In genomic region chr13:9764646-9765536, GRCm38 (mm10) we compare ENCODE assay signal across 8 mouse cellular contexts. TPM values are rescaled to one million over a fixed set of nuclear protein-coding genes. Genes with fewer than 3 reads are reported as not detected.
DNase-seq lines count a peak whose midpoint lies in the region; ATAC-seq lines count a peak whose summit lies in the region.

Gene Zmynd11, minus strand, starts transcription at chr13:9765330.

- peak within 1 kb of the TSS; percentile 97 for H3K4me3 ChIP-seq in hindbrain, embryonic 12.5 days

- H3K36me3 ChIP-seq in hindbrain, embryonic 12.5 days = no peaks in the 10 kb centered on the region

- peaks cover 38% of the 10 kb centered on the region for H3K4me1 ChIP-seq in hindbrain, embryonic 12.5 days

- peak within 1 kb of the TSS; percentile 98 for H3K9ac ChIP-seq in hindbrain, embryonic 12.5 days

- H3K4me2 ChIP-seq in hindbrain, embryonic 12.5 days (replicated peaks) = peak within 1 kb of the TSS; percentile 66

- H3K27ac ChIP-seq in hindbrain, embryonic 12.5 days = peak within 1 kb of the TSS; percentile 100

- no peaks in the 10 kb centered on the region for H3K9me3 ChIP-seq in hindbrain, embryonic 12.5 days (replicated peaks)

- ATAC-seq in hindbrain, embryonic 12.5 days (ENCODE audit: low FRiP score) = peak; percentile 89

- peak; percentile 73 for DNase-seq in NIH3T3 (ENCODE audit: low read depth)
- DNase-seq in cerebellum, adult 9-11 months = peak; percentile 72
- peak; percentile 31 to 34 for DNase-seq in frontal cortex, postnatal 25 days (ENCODE audit: low spot score in 2 of 2)
- DNase-seq in layer of hippocampus, postnatal 25 days (ENCODE audit: extremely low spot score in 1 of 2, low spot score in 1 of 2) = peak; percentile 39 to 61
- peak; percentile 25 for DNase-seq in lung, postnatal 36 days
- DNase-seq in retina, embryonic 14.5 days (ENCODE audit: low spot score) = peak; percentile 73
- DNase-seq in thymus, postnatal 36 days = peak; percentile 63 to 64

- under 1% methylated on average over 97 of the region's 98 CpGs for WGBS in hindbrain, embryonic 12.5 days

- no peaks in the 10 kb centered on the region for H3K27me3 ChIP-seq in hindbrain, embryonic 12.5 days

RNA-seq across cellular contexts. Expression of gene Zmynd11, which starts in this region (rescaled TPM):
- polyA plus RNA-seq in hindbrain, embryonic 12.5 days (2016; fragmentation: Nextera tagmentation; extraction: Ambion mirVana) = 144 and 158 TPM in 2 replicates
- 100 to 1,000 TPM; 243 to 281 TPM for total RNA-seq in layer of hippocampus, postnatal 25 days (2021)

Comparison
In these comparisons a context has a peak if more than half of its experiments do, and no peak if none do; other contexts are left out.
1. Peak in every context shown above with its lines: DNase-seq, ATAC-seq, H3K4me3 ChIP-seq and H3K27ac ChIP-seq.